Mouse (Mus musculus): ENCODE measurements at regions not wholly inside any gene's neighbourhood (a gene's known extent, or its start where the extent isn't known, plus 50 kb on each side); places are given as distances from the start of the nearest gene placed in this dataset.
"Not testable (repeated sequence)": the region's sequence is repeated elsewhere in the genome, so short reads cannot be mapped to it uniquely, and the experiment has no call there.

DNA sequence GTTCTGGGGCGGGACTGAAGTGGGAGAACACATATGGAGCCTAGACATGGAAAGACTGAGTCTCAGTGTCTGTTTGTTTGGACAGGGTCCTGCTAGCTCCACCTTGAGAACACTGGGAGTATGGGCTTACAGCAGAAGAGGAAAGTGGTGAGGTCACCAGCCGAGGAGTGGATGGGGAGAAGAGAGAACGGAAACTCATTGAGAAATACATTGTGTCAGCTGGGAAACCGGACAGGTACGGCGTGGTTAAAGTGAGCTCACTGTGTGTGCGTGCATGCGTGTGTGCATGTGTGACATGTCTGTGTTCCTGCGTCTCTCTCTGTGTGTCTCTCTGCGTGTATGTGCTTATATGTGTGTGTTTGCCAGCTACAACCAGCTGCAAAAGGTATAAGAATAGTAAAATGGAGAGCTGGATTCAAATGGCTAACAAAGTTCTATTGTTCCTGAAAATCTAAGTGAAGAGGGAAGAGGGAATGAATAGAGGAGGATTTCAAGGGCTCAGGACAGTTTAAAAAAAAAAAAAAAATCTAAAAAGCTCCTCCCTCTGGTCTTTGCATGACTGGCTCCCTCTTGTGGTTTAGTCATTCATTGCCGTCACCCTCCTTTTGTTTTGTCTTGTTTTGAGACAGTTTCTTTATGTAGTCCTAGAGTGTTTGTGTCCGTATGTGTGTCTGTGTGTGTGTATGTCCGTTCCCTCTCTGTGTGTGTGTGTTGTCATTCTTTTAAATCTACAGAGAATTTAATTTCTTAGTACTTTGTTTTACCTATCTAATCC, 52.0 kb upstream of the Ak4 start:
- intact Hi-C loops (cut with DNase I): loop anchor here (1.0 kb wide), 2 partner anchors 18 to 199 kb away; no protein-coding TSS in a partner anchor
- peak; percentile 57 to 61 for DNase-seq

DNA sequence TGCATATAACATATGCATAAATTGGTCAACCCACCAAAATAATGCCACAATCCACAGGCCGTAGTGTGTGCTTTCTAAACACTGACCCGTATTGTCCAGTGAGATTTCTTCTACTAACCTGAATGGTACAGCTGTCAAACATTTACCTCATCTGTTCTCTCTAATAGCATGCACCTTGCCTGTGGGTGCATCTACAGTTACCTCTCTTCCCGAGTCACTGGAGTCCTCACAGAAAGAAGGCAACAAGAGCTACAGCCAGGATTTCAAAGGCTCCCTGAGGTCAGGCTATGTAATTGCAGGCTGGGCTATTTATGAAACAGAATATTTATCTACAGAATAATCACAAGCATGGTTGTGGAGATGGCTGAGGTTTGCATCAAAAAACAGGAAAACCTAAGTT, 53.8 kb upstream of the Ak4 start:
- intact Hi-C loops (cut with DNase I): no loop called here
- no peak for DNase-seq

DNA sequence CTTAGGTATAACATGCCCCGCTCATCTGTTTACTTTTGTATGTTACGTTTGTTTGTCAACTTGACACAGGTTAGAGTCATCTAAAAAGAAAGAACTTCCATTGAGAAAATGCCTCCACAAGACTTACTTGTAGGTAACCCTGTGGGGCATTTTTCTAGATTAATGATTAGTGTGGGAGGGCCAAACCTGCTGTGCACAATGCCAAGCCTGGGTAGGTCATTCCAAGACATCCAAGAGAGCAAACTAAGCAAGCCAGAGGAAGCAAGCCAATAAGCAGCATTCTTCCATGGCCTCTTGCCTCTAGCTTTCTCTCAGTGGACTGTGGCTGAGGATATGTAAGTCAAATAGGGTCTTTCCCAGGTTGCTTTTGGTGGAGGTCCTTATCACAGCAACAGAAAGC, 54.4 kb upstream of the Ak4 start:
- intact Hi-C loops (cut with DNase I): no loop called here
- no peak for DNase-seq

DNA sequence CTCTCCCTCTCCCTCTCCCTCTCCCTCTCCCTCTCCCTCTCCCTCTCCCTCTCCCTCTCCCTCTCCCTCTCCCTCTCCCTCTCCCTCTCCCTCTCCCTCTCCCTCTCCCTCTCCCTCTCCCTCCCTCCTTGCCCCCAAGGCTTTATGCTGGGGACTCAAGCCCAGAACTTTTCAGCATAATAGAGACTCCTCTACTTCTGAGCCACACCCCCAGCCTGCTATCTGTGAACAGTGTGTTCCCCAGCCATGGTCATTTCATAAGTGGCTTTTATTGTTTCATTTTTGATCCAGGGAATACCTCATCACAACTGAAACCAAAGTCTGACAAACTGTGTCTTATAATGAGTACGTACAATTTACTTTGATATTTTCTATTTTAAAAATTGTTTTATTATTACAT, 55.8 kb upstream of the Ak4 start:
- intact Hi-C loops (cut with DNase I); DNase-seq: not testable (repeated sequence)

DNA sequence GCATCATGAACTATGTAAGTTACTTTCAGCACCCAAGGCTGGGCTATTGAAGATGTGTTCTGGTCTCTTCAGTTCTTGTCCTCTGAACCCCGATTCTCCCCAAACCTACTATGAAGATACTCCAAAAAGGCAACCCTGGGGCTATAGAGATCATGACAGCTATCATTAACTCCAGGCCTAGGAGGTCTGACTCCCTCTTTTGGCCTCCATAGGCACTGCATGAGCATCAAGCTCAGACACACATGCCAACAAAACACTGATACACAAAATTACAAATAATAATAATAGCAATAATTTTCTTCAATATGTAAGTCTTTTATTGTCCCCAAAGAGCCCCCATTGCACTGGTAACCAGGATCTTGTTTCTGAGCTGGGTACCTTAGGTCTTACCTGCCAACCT, 57.3 kb upstream of the Ak4 start:
- intact Hi-C loops (cut with DNase I): no loop called here
- DNase-seq: no peak

DNA sequence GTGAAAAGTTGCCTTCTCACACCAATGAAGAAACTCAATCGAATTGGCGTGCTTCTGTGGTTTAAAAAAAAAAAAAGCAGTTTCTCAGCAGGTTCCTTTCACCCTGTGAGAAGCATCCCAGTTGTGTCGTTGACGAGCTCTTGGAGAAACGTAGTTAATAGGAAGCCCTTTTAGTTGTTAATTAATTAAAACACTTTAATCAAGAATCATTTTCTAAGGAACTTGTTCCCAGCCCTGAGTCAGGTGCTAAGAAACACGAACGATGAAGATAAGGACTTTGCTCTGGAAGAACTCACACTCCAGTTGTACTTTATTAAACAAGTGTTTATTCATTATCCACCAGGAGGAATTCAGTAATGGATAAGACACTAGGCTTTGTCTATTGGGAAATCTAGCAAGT, 58.8 kb upstream of the Ak4 start:
- intact Hi-C loops (cut with DNase I): no loop called here
- no peak for DNase-seq

DNA sequence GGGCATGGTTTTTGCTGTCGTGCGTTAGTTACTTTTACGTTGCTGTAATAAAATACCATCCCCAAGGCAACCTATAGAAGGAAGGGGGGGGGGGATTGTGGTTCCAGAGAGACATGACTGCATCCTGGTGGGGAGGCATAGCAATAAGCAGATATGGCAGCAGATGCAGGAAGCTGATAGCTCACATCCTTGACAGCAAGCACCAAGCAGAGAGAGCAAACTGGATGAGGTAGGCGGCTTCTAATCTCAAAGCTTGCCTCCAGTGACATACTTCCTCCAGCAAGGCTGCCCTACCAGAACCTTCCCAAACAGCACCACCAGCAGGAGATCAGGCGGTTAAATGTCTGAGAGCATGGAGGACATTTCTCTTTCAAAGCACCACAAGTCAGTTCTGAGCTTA, 60.0 kb upstream of the Ak4 start:
- intact Hi-C loops (cut with DNase I): no loop called here

DNA sequence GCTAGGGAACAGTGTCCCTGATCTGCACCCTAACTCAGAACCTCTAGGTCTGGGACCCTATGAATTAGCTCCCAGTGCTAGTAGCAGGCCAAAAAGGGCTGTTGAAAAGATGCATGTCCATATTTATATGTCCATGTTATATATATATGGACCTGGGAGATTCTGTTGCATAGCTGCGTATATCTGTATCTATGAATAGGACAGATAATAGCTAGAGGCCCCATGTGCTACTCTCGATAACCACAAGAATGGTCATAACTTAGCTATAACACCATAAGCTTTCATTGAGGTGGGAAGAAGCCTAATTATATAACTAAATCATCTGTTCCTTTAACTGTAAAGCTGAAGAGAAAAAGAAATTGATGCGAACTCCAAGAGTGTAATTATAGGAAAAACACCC, 60.6 kb upstream of the Ak4 start:
- DNase-seq: no peak
- intact Hi-C loops (cut with DNase I): no loop called here

More for the DNA sequence above, 60.0 kb upstream of the Ak4 start:
- no peak for DNase-seq

DNA sequence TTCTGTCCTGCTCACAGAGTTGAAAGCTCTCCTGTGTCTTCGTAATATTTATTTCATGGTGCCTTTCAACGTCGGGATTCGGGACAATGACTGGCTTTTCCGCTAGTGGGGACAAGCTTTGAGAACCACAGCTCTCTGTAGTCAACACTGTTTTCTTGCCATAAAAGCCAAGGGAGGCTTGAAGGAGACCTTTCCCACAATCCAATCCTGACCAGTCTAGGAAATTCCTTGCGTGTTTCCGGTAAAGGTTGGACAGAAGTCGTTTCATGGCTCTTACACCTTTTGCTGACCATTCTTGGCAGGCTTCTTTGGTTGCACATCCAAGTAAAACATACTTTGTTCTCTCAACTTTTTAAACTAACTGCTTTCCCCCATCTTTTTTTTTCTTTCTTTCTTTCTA, 61.2 kb upstream of the Ak4 start:
- no peak for DNase-seq
- intact Hi-C loops (cut with DNase I): no loop called here

DNA sequence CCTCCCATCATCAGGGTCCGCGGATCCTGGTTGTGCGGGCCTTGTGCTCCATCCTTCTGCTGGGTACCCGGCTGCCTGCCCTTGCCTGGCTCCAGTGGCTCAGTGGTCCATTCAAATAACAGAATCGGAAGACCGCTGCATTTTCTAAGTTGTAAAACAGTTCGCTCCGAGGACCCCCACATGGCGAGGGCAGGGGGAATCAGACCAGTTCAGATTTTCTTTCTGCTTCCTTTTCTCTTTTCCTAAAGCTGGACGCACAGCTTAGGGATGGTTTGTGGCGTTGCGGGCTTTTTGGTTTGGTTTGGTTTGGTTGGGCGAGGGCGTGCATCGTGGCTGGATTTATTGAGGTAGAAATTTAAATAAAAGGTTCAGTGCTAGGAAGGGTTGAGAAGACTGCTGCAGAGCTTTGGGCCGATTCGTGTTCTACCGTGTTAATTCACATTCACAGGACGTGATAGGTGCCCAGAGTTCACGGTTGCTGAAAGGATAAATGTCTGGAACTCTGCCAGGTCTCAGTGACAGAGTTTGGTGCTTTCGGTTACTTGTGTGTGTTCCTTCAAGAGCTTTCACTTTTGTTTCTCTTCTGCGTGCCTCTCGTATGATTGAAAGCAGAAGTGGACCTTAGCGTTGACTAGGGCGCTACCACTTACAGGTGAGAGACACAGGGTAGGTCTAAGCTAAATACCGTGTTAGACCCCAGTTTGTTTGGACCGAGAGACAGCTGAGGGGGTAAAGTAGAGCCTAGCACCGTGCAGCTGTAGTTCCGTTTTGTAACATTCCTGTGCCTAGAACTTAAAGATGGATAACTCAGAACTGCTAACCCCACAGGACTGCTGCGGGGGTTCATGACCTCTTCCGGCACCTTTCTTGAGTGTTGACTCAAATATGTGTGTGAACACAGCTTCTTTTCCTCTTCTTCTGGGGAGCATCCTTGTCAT, 61.9 kb upstream of the Ak4 start:
- intact Hi-C loops (cut with DNase I): loop anchor here (1.0 kb wide), 1 partner anchor 65 kb away; no protein-coding TSS in a partner anchor
- peak; percentile 62 to 81 for DNase-seq

DNA sequence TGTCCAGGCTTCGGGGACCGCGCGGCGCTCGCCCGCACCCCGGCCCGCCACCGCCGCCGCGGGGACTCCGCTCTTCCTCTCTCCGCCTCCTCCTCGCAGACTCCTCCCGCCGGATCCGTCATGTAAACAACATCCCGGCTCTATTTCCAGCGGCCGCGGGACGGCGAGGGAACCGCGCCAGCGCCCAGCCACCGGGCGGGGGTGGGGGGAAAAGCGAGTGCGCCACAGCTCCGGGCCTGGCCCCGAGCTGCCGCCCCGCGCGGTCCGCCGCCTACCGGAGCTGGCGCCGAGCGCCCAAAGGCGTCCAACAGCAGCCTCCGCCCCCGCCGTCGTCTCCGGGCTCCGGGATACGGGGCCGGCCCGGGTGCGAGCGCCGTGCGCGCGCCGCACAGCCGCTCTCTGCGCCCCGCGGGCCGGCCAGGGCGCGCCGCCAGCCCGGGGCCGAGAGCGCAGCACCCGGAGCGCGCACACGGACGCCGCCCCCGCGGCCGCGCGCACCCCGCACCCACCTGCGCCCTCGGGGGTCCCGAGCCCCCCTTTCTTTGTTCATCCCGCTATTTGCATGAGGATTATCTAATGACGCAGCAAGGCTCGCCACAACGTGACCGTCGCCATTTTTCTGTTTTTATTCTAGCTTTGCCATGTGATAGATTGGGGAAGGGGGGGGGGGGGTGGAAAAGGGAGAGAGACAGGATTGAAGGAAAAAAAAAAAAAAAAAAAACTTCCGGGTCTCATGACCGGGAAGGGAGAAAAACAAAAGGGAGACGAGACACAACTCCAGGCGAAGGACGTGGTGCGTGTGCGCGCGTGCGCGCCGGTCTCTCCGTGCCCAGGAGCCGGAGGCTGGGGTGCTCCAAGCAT, 62.8 kb upstream of the Ak4 start:
- intact Hi-C loops (cut with DNase I): loop anchor here (1.0 kb wide), 1 partner anchor 64 kb away; no protein-coding TSS in a partner anchor
- peak; percentile 91 to 95 for DNase-seq

DNA sequence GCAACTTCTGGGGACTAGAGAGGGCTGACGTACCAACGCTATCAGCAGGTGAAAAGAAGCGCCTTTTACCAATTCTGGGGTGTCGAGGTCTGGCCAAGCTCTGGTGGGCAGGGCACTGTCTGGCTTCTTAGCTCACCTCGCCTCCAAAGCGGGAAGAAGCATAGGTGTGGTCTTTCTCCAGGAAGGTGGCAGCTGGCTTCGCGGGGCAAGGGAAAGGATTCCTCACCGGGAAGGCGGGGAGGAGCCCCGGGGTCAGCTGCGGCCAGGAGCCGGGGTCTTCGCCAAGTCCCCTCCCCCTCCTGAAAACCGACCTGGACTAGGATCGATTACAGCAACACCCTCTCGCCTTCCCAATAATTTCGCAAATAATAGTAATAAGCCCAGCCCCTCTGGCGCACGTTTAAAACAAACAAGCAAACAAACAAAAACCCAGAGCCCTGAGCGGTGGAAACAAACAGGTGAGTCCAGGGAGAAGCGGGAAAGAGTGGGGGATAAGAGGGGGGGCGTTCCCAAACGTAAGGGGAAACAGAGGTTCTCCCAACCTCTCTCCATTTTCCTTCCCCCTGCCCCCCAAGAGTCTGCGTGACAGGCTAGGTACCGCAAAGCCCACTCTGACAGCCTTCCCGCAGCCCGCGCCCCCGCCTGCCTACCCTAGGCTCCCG, 63.5 kb upstream of the Ak4 start:
- intact Hi-C loops (cut with DNase I): loop anchor here (1.0 to 2.0 kb wide), 3 partner anchors 63 to 287 kb away; partner anchors contain the start of gene Jak1
- DNase-seq: peak; percentile 62 to 76

DNA sequence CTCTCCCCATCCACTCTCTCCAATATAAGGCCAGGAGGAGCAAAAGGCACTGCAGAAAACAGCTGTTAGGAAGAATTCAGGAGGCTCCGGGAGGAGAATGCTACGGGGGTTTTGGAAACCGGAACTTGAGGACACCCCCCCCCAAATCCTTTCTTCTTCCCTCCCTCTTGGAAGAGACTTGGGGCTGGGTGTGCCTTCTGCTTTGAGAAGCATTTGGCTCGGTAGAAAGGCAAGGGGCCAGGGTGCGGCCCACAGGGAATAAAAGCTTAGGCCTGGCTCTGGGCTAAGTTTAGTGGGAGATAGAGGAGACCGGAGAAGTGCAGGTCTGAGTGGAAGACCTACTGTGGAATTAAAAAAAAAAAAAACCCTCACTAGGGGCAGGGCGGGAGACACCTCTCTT, 64.1 kb upstream of the Ak4 start:
- peak; percentile 82 to 85 for DNase-seq
- intact Hi-C loops (cut with DNase I): loop anchor here (2.0 kb wide), 2 partner anchors 90 to 288 kb away; partner anchors contain the start of gene Jak1

DNA sequence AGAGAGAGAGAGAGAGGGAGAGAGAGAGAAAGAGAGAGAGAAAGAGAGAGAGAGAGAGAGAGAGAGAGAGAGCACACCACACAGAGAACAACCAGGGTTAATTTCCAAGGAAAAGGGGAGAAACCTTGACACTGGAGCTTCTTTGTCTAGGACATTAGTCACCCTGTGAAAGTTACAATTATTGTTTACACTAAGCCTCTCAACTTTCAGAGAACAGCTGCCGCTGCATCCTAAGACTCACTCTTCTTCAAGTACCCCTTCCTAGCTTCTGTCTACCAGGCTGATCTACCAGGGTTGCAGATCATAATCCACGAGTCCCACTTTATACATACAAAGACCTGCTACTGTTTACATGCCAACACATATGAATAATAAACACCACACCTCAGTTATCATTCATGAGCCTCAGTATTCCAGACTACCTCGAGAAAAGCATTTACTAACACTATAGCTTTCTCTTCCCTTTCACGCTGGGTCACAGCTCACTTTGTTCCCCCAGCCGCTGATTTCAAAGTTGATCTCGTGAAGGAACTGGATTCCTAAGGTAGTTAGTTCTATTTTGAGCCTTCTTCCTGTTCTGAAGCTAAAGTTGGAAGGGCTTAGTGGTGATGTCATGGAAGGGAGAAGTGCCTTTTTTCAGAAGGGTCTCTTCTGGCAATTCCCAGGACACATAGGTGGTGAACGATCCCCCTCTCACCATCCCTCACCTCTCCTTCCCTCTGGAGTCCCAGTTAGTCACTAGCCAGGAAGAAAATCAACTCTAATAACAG, 64.8 kb upstream of the Ak4 start:
- DNase-seq: no peak

DNA sequence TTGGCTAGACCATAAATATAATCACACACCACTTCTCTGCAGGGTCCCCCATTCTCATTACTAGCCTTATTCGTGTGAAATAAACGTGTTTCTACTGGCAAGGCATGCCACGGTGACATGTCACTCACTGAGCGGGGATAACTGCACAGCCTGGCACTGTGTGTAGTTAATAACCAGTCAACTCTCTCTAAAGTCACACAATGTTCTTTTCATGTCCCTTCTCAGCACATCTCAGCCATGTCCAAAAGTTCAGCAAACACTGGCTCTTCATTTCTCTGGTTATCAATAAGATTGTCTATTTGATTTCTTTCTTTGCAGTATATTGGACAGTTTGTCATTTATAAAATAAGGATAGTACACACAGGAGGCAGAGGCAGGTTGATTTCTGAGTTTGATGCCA, 66.9 kb upstream of the Ak4 start:
- intact Hi-C loops (cut with DNase I): no loop called here
- DNase-seq: no peak

More for the DNA sequence above, 64.8 kb upstream of the Ak4 start:
- intact Hi-C loops (cut with DNase I): loop anchor here (2.0 kb wide), 2 partner anchors 89 to 289 kb away; partner anchors contain the start of gene Jak1

DNA sequence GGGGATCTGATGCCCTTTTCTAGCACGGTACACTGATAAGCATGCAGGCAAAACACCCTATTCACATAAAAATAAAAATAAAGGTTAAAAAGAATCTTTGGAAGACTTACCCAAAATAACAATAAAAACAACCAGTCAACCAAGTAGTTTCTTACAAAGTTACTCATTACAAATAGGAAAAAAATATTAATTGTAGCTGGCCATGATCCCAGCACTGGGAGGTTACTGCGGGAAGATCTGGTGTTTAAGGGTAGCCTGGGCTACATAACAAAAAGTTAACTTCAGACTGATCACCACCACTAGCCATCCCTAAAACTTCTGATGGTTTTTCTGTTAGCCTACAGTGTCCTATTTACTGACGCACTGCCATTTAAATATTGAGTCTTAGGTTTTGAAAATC, 67.4 kb upstream of the Ak4 start:
- intact Hi-C loops (cut with DNase I): no loop called here

DNA sequence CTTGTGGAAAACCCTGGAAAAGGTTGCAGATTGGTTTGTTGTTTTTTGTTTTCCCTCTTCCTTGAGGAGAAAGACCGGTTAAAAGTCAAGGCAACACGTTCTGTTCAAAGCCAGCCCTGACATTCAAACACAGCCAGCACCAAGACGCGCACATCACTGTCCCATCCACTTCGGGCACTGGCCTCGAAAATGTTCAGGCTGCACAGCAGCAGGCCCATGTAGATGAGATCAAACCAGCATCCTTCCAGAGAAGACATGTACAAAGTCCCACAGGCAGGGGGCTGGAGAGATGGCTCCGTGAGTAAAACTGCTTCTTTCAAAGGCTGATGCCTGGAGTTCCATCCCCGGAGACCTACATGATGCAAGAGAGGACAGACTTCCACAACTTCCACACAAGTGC, 68.4 kb upstream of the Ak4 start:
- intact Hi-C loops (cut with DNase I): no loop called here
- no peak for DNase-seq

More for the DNA sequence above, 67.4 kb upstream of the Ak4 start:
- no peak for DNase-seq

DNA sequence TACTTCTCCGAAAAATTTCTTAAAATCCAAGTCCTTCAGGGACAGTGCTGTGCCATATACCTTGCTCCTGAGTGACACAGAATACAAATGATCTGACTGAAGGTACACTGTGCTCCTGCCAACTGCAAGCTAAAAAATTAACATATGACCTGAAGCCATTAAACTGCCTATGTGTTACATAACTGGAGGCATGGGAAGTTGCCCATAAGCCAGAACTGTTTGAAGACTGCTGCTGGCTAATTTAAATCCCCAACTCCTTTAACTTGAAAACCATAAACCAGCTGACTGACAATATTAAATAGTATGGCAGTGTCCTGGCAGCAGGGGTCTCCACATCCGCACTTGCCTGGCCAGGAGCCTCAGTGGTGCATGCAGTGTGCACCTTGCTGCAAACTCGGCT, 68.9 kb upstream of the Ak4 start:
- no peak for DNase-seq
- intact Hi-C loops (cut with DNase I): no loop called here

DNA sequence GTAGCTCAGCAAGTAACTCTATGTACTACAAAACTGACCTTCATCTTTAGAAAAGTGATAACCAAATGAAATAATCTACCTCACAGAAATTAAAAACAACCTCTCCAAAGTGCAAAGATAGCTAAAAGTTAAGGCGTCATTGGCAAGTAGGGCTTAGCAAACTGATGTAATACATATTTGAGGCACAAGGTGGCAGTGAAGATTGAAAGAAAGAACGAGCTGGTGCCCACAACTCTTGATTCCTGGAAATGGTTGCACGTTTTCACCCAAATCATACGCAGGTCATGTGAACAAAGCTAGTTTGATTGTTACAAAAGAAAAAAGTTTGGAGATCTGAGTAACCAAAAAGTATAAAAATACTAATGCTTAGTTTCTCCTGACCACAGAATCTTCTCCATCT, 69.7 kb upstream of the Ak4 start:
- intact Hi-C loops (cut with DNase I): loop anchor here (1.0 kb wide), 1 partner anchor 18 kb away; no protein-coding TSS in a partner anchor

More for the DNA sequence above, 69.7 kb upstream of the Ak4 start:
- peak in 1 of 2 experiments; percentile 45 for DNase-seq
